Mouse (Mus musculus) spleen, adult 10 weeks (tissue): ENCODE results near the gene Plekhj1. TPM values are rescaled to one million over a fixed set of nuclear protein-coding genes. Genes with fewer than 3 reads are reported as not detected.

Experiments used
- polyA plus RNA-seq: library from polyadenylated mRNA; stranded (reverse); fragments of 350-450 nt; fragmentation: Illumina TruSeq; extraction: RNeasy Lipid Tissue Mini Kit (QIAGEN cat#74804); gene quantifications from one replicate; pipeline ENCODE4 v1.2.3, GENCODE M21; 2015; ENCODE audit warnings: low replicate concordance; ENCODE audit not compliant: insufficient read depth

Gene Plekhj1
- 70.0 TPM for polyA plus RNA-seq

DNA sequence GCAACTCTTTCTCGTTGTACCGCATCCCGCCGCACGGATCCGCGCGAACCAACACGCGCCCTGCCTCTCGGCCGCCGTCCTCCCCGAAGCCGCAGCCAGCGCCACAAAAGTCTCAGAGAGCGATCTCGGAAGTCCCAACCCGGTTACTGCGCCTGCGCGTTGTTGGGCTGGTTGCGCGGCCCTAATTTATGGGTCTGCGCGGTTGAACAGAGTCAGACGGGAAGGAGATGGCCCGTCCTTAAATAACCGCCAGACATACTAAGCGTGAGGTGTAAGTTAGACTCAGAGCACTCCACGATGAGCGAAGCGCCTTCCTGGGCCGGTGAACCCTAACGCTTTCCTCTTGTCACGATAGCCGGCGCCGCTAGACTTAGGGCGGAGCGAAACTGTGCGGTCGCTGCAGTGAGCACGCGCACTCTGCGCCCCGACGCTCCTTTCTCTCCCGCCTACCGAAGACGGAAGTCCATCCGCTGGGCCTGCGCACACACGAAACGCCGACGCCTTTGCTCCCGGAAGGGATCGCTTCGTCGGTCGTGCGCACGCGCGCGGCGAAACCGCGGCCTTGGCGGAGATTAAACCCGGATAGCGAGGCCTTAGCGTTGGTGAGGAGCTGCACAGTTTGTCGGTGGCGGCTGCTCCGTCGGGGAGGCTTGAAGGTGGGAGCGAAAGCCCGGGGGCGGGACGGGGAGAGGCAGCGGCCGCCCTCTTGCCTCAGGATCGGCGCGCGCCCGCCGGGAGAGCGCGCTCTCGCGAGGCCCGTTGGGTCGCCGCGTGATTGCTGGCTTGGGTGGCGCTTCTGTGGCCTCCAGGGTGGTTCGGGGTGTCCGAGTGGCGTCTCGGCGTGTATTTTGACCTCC, at the start of gene Plekhj1, which contains the start of gene Sf3a2:
Plekhj1 (minus strand) TSS at position 477 of the 857 bp plus-strand sequence.
Sf3a2 (plus strand) TSS at position 49 of the 857 bp plus-strand sequence.

DNA sequence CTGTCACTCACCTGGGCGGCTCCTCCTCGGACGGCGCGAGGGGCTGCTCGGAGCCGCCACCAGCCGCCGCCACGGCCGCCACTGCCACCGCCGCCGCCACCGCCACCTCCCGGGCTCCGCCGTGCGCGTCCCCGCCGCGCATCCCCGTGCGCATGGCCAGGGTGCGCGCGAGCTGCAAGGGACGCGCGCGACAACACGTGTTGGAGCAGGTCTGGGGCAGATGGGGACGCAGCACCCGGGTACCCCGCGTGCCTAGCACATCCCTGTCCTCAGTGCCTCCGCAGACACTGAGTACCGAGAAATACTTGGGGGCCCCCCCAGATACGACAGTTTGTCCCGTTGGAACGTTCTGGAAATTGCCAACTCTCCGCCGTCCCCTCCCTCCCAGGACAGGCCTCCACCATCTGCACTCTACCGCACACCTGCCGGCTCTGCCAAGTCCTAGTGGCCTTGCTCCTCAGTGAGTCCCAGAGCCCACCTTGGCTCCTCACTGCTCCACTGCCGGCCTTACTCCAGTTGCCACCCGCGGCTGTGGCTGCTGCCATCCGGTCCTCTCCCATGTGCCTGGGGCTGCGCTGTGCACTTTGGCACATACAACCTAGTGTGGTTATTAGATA, 45.6 kb upstream of the Plekhj1 start, which contains the start of gene Lingo3:
Lingo3 (minus strand) TSS at position 109 of the 617 bp plus-strand sequence.

DNA sequence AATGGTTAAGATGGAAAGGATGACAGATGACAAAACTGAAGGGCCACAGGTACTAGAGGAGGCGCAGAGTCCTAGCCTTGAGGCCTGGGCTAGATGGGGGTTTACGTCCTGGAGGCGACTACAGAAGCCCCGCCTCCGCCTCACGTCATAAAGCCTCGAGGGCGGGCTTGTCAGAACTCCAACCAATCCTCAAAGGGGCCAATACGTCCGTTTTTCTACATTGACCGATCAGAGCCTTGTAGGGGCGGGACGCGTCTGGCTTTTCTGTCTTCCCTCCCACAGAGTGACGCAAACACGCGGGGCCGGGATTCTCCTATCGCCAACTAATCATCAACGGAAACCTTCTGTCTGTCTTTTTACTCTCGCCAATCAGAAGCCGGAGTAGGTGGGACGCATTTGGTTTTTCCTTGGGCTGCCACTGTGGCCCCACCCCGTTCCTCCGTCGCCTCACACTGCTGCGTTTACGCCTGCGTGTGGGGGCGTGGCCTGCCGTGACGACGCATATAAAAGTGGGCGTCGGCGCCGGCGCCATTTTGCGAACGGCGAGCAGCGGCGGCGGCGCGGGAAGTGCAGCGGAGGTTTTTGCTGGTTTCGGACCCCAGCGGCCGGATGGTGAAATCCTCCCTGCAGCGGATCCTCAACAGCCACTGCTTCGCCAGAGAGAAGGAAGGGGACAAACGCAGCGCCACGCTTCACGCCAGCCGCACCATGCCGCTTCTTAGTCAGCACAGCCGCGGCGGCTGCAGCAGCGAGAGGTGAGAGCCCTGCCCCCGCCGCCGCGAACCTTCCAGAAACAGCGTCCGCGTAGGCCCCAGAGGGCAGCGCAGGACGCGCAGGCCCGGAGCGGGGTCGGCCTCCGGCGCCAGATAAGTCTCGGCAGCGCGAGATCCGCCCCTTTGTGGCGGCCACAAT, 28.0 kb upstream of the Plekhj1 start, which contains the start of gene Oaz1:
Oaz1 (plus strand) TSS at position 506 of the 912 bp plus-strand sequence.

DNA sequence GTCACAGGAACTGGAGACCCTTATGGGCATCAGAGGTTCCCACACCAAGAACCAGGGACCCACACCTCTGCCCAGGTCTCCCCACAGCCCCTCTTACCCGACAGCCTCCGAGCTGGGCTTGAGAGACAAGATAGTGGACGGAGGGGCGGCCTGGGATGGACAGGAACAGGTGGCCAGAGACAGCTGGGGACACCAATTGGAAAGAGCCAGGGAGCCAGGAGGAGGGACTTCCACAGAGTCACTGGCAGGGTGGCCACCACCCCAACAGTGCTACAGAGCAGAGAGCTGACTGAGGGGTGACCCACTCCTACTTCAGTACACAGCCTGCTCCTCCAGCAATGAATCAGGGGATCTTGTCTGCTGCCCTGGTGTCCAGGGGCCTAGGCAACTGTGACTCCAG, 14.9 kb upstream of the Plekhj1 start, which contains the start of gene Jsrp1:
Jsrp1 (minus strand) TSS at position 133 of the 400 bp plus-strand sequence.

DNA sequence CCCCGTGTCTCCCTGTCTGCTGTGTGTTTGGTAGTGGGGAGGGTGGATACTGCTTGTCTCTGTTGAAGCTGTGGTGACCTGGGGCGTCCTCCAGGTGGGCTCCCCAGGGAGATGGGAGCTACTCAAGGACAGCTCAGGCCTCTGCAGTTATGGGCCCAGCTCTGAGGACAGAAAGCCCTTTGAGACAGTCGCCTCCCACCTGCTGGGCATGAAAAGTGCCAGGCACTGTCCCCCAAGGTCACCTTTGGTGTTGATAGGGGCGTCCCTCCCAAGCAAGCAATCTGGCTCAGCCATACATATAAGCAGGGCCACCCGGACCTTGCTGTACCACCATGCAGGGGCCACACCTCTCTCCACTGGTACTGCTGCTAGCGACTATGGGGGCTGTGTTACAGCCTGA, 6.5 kb upstream of the Plekhj1 start, which contains the start of gene Amh:
Amh (plus strand) TSS at position 328 of the 400 bp plus-strand sequence.

DNA sequence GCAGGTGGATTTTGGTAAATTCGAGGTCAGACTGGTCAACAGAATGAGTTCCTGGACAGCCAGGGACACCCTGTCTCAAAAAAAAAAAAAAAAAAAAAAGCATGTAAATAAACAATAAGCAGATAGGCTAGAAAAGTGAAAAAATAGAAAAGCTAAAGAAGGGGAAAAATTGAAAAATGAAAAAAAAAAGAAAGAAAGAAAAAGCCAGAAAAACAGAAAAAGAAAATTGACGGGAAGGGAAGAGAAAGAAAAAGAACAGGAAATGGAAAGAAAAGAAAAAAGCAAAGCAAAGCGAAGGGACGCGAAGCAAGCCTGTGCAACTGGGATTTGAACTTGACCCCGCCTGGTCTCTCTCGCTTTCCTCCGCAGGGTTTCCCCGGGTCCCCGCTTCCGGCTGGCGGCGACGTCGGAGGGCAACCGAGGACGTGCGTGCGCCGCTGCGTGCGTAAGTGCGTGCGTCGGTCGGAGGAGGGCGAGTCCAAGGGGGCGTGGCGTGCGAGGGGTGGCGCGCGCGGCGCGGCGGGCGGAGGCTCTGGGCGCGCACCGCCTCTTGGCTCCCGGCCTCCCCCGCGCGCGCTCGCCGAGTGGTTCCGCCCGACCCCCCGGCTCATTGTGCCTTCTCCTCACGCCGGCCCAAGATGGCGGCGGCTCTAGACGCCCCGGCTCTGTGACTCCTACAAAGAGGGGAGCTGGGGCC, 43.7 kb downstream of the Plekhj1 start, which contains the start of gene Dot1l:
Dot1l (plus strand) TSS at position 613 of the 697 bp plus-strand sequence.

Other genes starting within 250 kb of the Plekhj1 start
- 10.1 TPM for gene Rexo1, start 237.1 kb downstream of the Plekhj1 start, polyA plus RNA-seq
- 11.6 TPM for gene Klf16, start 221.3 kb downstream of the Plekhj1 start, polyA plus RNA-seq
- 5.6 TPM for gene Abhd17a, start 208.3 kb downstream of the Plekhj1 start, polyA plus RNA-seq
- gene Scamp4, start 195.8 kb downstream of the Plekhj1 start, polyA plus RNA-seq: 20.6 TPM
- gene Adat3, start 195.7 kb downstream of the Plekhj1 start, polyA plus RNA-seq: not detected
- 0.93 TPM for gene Gm49322, start 192.6 kb downstream of the Plekhj1 start, polyA plus RNA-seq
- gene Csnk1g2, start 175.8 kb downstream of the Plekhj1 start, polyA plus RNA-seq: 21.2 TPM
- 4.3 TPM for gene Btbd2, start 141.6 kb downstream of the Plekhj1 start, polyA plus RNA-seq
- gene Mknk2, start 120.5 kb downstream of the Plekhj1 start, polyA plus RNA-seq: 81.5 TPM
- 94.7 TPM for gene Mob3a, start 96.6 kb downstream of the Plekhj1 start, polyA plus RNA-seq
- gene Izumo4, start 96.4 kb downstream of the Plekhj1 start, polyA plus RNA-seq: 35.5 TPM
- 63.5 TPM for gene Ap3d1, start 56.4 kb downstream of the Plekhj1 start, polyA plus RNA-seq
- 12.6 TPM for gene Dot1l, start 43.4 kb downstream of the Plekhj1 start, polyA plus RNA-seq
- 22.7 TPM for gene Sf3a2, start 428 bp downstream of the Plekhj1 start, polyA plus RNA-seq
- not detected for gene Amh, start 6.6 kb upstream of the Plekhj1 start, polyA plus RNA-seq
- not detected for gene Jsrp1, start 14.9 kb upstream of the Plekhj1 start, polyA plus RNA-seq
- gene Oaz1, start 28.0 kb upstream of the Plekhj1 start, polyA plus RNA-seq: 388 TPM
- not detected for gene Lingo3, start 45.4 kb upstream of the Plekhj1 start, polyA plus RNA-seq
- 34.9 TPM for gene Lsm7, start 56.6 kb upstream of the Plekhj1 start, polyA plus RNA-seq
- 7.5 TPM for gene Sppl2b, start 56.6 kb upstream of the Plekhj1 start, polyA plus RNA-seq
- gene Tmprss9, start 73.2 kb upstream of the Plekhj1 start, polyA plus RNA-seq: not detected
- gene Timm13, start 102.3 kb upstream of the Plekhj1 start, polyA plus RNA-seq: 5.7 TPM
- 3.4 TPM for gene Lmnb2, start 119.6 kb upstream of the Plekhj1 start, polyA plus RNA-seq
- 15.7 TPM for gene Gadd45b, start 131.4 kb upstream of the Plekhj1 start, polyA plus RNA-seq
- gene Gng7, start 216.3 kb upstream of the Plekhj1 start, polyA plus RNA-seq: 1.0 TPM
- gene Diras1, start 227.0 kb upstream of the Plekhj1 start, polyA plus RNA-seq: not detected
- 3.3 TPM for gene Slc39a3, start 238.8 kb upstream of the Plekhj1 start, polyA plus RNA-seq